Mouse (Mus musculus): ENCODE data around the gene Arhgef3. TPM values are rescaled to one million over a fixed set of nuclear protein-coding genes. Genes with fewer than 3 reads are reported as not detected.

Arhgef3 gene
- polyA plus RNA-seq, 1 experiment from 2014 or later = 13.6 TPM

GRCm38 (mm10) chr14:27308761-27309160, 194.1 kb downstream of the Arhgef3 start:
- WGBS = 83% methylated on average over 3 of the region's 3 CpGs
- Histone ChIP-seq H3K4me1 (no peaks in the 10 kb centered on the region), H3K9ac (replicated peaks) (no peak overlapping the region), H3K27me3 (replicated peaks) (no peaks in the 10 kb centered on the region), H3K27ac (replicated peaks) (no peak overlapping the region), H3K36me3 (no peaks in the 10 kb centered on the region), H3K9me3 (replicated peaks) (no peaks in the 10 kb centered on the region), H3K4me2 (no peak overlapping the region), H3K4me3 (replicated peaks) (no peak overlapping the region)
- ATAC-seq (ENCODE audit: low FRiP score) = no peak

DNA sequence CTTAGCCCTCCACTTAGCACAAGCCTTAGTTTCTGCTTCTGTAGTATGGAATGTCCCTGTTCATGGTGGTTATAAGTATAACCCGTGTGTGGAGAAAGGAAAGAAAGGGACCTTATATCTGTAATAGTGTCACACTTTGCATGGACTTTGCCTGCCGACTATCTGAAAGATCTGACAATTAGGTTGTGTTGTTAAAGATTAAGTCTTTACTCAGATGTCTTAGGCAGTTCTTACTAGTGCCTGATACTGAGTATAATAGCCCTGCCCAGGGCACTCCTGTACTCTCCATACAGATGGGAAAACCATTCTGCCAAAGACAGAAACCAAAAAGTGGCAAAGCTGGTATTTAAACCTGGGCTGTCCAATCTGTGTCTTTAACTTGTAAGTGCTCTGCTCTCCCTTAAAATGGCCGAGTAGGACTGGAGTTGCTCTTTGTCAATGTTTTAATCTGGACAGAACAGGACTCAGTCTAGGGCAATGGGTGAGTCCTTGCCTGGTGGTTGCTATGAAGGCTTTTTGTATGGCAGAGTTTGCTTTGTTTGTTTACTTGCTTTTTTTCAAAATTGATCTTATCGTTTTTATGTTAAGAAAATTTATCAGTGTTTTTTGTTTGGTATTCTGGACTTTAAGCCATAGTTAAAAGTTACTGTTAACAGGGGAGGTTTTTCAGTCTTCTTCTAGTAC, 196.0 kb downstream of the Arhgef3 start:
- H3K4me1 ChIP-seq = no peaks in the 10 kb centered on the region
- no peak overlapping the region for H3K9ac ChIP-seq (replicated peaks)
- H3K4me3 ChIP-seq (replicated peaks) = no peak overlapping the region
- H3K4me2 ChIP-seq = no peak overlapping the region
- H3K36me3 ChIP-seq = no peaks in the 10 kb centered on the region
- H3K27me3 ChIP-seq (replicated peaks) = no peaks in the 10 kb centered on the region
- H3K27ac ChIP-seq (replicated peaks) = no peak overlapping the region
- 82% methylated on average over 4 of the region's 4 CpGs for WGBS
- no peak for ATAC-seq (ENCODE audit: low FRiP score)
- no peaks in the 10 kb centered on the region for H3K9me3 ChIP-seq (replicated peaks)

DNA sequence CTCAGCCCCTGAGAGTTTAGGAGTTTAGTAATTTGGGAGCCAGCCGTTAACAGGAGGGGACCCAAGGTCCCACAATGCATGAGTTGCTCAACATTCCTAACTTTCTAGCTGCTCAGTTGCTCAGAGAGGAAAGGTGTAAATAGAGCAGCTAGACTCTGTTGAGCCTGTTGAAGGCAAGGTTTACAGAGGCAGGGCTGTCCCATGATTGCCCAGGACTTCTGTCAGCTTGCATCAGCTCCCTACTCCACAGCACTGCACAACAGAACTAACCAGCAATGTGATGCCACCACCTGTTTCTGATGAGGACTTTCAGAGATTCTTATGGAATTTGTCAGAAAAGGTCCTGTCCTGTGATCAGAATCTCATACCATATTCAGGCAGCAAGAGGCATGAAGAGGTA, 197.7 kb downstream of the Arhgef3 start:
- 90% methylated on average over 1 of the region's 1 CpGs for WGBS
- no peaks in the 10 kb centered on the region for H3K4me1 ChIP-seq
- H3K4me2 ChIP-seq = no peak overlapping the region
- no peaks in the 10 kb centered on the region for H3K36me3 ChIP-seq
- H3K27me3 ChIP-seq (replicated peaks) = no peaks in the 10 kb centered on the region
- no peak overlapping the region for H3K4me3 ChIP-seq (replicated peaks)
- no peaks in the 10 kb centered on the region for H3K9me3 ChIP-seq (replicated peaks)
- no peak overlapping the region for H3K27ac ChIP-seq (replicated peaks)
- no peak for ATAC-seq (ENCODE audit: low FRiP score)
- H3K9ac ChIP-seq (replicated peaks) = no peak overlapping the region

GRCm38 (mm10) chr14:27315737-27316136, 201.0 kb downstream of the Arhgef3 start:
- Histone ChIP-seq H3K4me2 (no peak overlapping the region), H3K9me3 (replicated peaks) (no peaks in the 10 kb centered on the region), H3K27me3 (replicated peaks) (no peaks in the 10 kb centered on the region), H3K4me3 (replicated peaks) (no peak overlapping the region), H3K9ac (replicated peaks) (no peak overlapping the region), H3K36me3 (no peaks in the 10 kb centered on the region), H3K27ac (replicated peaks) (no peak overlapping the region), H3K4me1 (no peaks in the 10 kb centered on the region)
- no peak for ATAC-seq (ENCODE audit: low FRiP score)
- 87% methylated on average over 6 of the region's 6 CpGs for WGBS

DNA sequence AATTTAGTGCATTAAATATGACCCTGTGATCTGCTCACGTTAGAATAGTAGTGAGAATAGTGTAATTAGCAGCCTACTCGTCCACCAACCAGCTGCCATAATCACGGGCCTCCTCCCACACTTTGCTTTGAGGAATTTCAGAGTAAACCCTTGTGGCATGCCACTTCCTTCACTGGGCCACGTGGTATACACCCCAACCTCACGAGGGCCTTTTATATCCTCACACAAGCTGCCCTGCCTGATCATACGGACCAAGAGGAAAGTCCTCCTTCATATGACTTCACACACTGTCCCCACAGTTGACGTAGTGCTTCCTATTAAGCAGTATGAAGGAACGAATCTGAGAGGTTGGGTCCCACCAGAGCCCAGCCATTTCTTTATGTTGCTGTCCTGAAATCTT, 202.4 kb downstream of the Arhgef3 start:
- Histone ChIP-seq H3K9me3 (replicated peaks) (no peaks in the 10 kb centered on the region), H3K4me1 (no peaks in the 10 kb centered on the region), H3K4me3 (replicated peaks) (no peak overlapping the region), H3K27me3 (replicated peaks) (no peaks in the 10 kb centered on the region), H3K36me3 (no peaks in the 10 kb centered on the region), H3K27ac (replicated peaks) (no peak overlapping the region), H3K4me2 (no peak overlapping the region), H3K9ac (replicated peaks) (no peak overlapping the region)
- 79% methylated on average over 8 of the region's 8 CpGs for WGBS
- no peak for ATAC-seq (ENCODE audit: low FRiP score)

DNA sequence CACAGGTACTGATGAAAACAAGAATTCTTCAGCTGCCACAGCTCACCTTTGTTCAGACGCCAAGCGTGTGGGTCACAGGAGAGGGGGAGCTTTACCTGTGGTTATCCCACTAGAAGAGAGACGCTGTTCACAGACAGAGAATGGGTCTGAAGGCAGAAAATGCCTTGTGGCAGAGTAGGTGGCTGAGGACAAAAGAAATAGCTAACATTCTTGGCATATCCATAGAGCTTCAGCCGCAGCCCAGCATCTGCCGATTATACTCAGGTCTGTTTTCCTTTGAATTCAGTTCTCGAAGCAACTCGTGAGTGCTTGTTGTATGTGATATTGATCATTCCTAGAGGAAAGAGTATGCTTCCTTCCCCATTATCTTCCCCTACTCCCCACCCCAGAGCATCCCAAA, 204.7 kb downstream of the Arhgef3 start:
- no peak overlapping the region for H3K27ac ChIP-seq (replicated peaks)
- H3K4me2 ChIP-seq = no peak overlapping the region
- WGBS = 82% methylated on average over 7 of the region's 7 CpGs
- H3K4me3 ChIP-seq (replicated peaks) = no peak overlapping the region
- no peaks in the 10 kb centered on the region for H3K9me3 ChIP-seq (replicated peaks)
- no peaks in the 10 kb centered on the region for H3K27me3 ChIP-seq (replicated peaks)
- H3K36me3 ChIP-seq = no peaks in the 10 kb centered on the region
- no peak overlapping the region for H3K9ac ChIP-seq (replicated peaks)
- no peaks in the 10 kb centered on the region for H3K4me1 ChIP-seq
- ATAC-seq (ENCODE audit: low FRiP score) = no peak

DNA sequence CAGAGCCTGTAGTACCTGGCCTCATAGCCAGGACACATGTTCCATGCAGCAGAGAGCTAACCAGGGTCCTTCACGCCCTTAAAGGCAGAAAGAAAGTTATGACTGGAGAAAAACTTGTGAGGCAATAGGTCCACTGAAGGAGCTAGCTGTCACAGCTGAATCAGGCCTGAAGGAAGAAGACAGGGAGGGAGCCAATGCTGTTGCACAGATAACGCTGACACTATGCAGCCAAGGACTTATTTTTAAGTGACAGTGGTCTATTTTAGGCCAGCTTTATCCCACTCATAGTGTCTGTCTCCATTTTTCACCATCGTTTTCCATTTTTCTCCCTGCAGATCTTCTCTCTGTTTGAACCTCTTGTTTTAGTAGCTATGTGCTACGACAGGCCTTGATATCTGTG, 207.3 kb downstream of the Arhgef3 start:
- WGBS = 90% methylated on average over 4 of the region's 4 CpGs
- no peak overlapping the region for H3K4me2 ChIP-seq

DNA sequence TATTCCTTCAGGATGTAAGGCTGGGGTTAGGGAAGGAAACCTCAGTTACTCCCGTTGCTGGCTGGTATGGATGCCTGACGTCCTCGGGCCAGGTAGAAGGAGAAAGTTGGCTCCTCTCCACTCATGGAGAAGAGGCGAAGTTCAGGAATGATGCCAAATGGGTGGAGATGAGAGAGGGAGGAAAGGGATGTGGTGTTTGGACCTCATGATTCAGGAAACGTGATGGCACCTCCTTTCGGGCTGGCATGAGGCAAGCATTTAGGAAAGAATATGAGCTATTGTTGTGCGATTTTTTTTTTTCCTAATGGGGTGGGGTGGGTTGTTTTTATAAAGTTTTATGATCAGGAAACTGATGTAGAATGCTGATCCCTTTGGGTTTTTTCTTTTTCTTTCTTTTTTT, 210.0 kb downstream of the Arhgef3 start:
- H3K4me3 ChIP-seq (replicated peaks) = no peak overlapping the region
- ATAC-seq (ENCODE audit: low FRiP score) = no peak
- no peaks in the 10 kb centered on the region for H3K27me3 ChIP-seq (replicated peaks)
- WGBS = 85% methylated on average over 7 of the region's 7 CpGs
- no peaks in the 10 kb centered on the region; the same call in 1 of the 2 replicates for H3K4me1 ChIP-seq
- no peak overlapping the region for H3K4me2 ChIP-seq
- no peak overlapping the region for H3K27ac ChIP-seq (replicated peaks)
- no peaks in the 10 kb centered on the region for H3K36me3 ChIP-seq
- H3K9me3 ChIP-seq (replicated peaks) = no peaks in the 10 kb centered on the region
- no peak overlapping the region for H3K9ac ChIP-seq (replicated peaks)

More for the DNA sequence above, 207.3 kb downstream of the Arhgef3 start:
- ATAC-seq (ENCODE audit: low FRiP score) = no peak
- Histone ChIP-seq H3K4me1 (no peaks in the 10 kb centered on the region; the same call in 1 of the 2 replicates), H3K9ac (replicated peaks) (no peak overlapping the region), H3K27ac (replicated peaks) (no peak overlapping the region), H3K36me3 (no peaks in the 10 kb centered on the region), H3K9me3 (replicated peaks) (no peaks in the 10 kb centered on the region), H3K4me3 (replicated peaks) (no peak overlapping the region), H3K27me3 (replicated peaks) (no peaks in the 10 kb centered on the region)

- ATAC-seq (ENCODE audit: low FRiP score) = no peak
- Histone ChIP-seq H3K9me3 (replicated peaks) (no peaks in the 10 kb centered on the region), H3K9ac (replicated peaks) (no peak overlapping the region), H3K27me3 (replicated peaks) (no peaks in the 10 kb centered on the region), H3K27ac (replicated peaks) (no peak overlapping the region), H3K4me3 (replicated peaks) (no peak overlapping the region), H3K4me1 (no peaks in the 10 kb centered on the region; the same call in 1 of the 2 replicates), H3K4me2 (no peak overlapping the region), H3K36me3 (no peaks in the 10 kb centered on the region)
- WGBS = 74% methylated on average over 6 of the region's 6 CpGs
Observed at GRCm38 (mm10) chr14:27325537-27325936, 210.8 kb downstream of the Arhgef3 start.

DNA sequence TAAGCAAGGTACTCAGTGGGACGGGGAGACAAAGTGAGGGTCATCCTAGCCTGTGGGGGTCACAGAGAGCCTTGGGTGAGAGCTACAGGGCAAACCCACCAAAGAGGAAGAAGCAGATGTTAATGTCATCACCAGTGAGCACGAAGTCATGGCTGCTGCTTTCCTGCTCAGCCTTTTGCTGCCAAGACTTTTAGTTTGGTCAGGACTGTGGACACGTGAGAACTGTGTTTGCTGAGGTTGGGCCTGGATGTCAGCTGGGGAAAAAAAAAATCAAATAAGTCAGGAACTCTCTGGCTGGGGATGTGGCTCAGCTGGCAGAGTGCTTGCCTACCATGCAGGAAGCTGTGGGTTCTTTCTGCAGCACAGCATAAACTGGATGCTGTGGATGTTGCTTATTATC, 213.2 kb downstream of the Arhgef3 start:
- Histone ChIP-seq H3K4me2 (no peak overlapping the region), H3K9ac (replicated peaks) (no peak overlapping the region), H3K4me1 (peaks cover 7% of the 10 kb centered on the region), H3K36me3 (no peaks in the 10 kb centered on the region), H3K27ac (replicated peaks) (no peak overlapping the region), H3K9me3 (replicated peaks) (no peaks in the 10 kb centered on the region), H3K4me3 (replicated peaks) (no peak overlapping the region), H3K27me3 (replicated peaks) (0 out of 2 replicates have a peak, but pooled peaks cover 5% of the 10 kb centered on the region)
- WGBS = 71% methylated on average over 3 of the region's 3 CpGs
- no peak for ATAC-seq (ENCODE audit: low FRiP score)

- no peak for ATAC-seq (ENCODE audit: low FRiP score)
- Histone ChIP-seq H3K36me3 (no peaks in the 10 kb centered on the region), H3K27ac (replicated peaks) (no peak overlapping the region), H3K4me3 (replicated peaks) (no peak overlapping the region), H3K27me3 (replicated peaks) (peaks cover 8% of the 10 kb centered on the region; the same call in 1 of the 2 replicates), H3K4me2 (no peak overlapping the region), H3K4me1 (peaks cover 7% of the 10 kb centered on the region), H3K9ac (replicated peaks) (no peak overlapping the region), H3K9me3 (replicated peaks) (no peaks in the 10 kb centered on the region)
- 95% methylated on average over 3 of the region's 3 CpGs for WGBS
Observed at GRCm38 (mm10) chr14:27328952-27329351, 214.3 kb downstream of the Arhgef3 start.

- Histone ChIP-seq H3K4me1 (peaks cover 21% of the 10 kb centered on the region), H3K4me3 (replicated peaks) (no peak overlapping the region), H3K27me3 (replicated peaks) (peaks cover 18% of the 10 kb centered on the region), H3K9ac (replicated peaks) (no peak overlapping the region), H3K4me2 (no peak overlapping the region), H3K27ac (replicated peaks) (no peak overlapping the region), H3K36me3 (no peaks in the 10 kb centered on the region), H3K9me3 (replicated peaks) (no peaks in the 10 kb centered on the region)
- WGBS = 60% methylated on average over 10 of the region's 10 CpGs
- no peak for ATAC-seq (ENCODE audit: low FRiP score)
Observed at GRCm38 (mm10) chr14:27331490-27332035, 216.9 kb downstream of the Arhgef3 start.
